Mouse (Mus musculus): ENCODE results near the gene Flywch1.

DNA sequence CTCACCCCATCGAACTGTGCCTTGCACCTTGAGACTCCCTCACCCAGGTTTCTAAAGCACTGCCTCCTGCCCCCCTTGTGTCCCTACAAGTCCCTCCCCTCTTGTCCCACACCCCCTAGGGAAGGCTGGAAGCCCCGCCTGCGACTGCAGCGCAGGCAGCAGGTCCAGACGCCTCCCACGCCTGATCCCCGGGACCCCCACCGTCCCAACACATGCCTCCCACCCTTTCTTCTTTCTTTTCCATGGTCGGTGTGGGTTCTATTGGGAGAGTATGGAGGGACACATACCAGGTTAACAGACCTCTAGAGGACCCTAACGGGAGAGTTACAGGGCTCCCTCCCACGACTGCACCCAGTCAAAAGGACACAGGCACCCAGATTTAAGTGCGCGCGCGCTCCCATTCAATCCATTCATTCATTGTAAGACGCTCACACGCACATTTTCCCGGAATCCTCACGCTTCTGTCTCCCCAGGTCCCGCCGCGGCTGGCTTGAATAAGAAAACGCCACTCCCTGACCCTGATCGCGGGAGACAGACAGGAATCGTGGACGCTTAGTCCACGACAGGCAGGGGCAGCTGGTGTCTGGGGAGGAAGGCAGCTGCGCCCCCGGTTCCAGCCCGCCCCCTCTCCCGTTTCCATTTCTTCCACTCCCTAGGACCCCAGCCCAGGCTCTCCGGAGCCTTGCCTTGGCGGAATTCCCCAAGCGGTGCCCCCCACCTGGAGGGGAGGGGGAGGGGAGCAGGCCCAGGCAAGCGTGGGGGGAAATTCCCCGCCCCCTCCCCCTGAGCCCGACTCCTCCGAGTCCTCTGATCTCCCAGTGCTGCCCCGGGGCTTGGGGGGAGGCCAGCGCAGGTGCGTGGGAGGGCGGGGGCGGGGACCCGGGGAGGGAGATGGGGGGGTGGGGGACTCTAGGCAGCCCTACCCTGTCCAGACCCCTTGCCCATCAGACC is 25.8 kb downstream of the Flywch1 start, which contains the start of gene Kremen2:
- TF ChIP-seq GATA1 (IDR thresholded peaks at IDR 0.05; ENCODE audit: low read length) (no peak), TAL1 (IDR thresholded peaks at IDR 0.05; ENCODE audit: low read length) (no peak)
